Mouse (Mus musculus): ENCODE results near the gene Nr4a2. TPM values are rescaled to one million over a fixed set of nuclear protein-coding genes. Genes with fewer than 3 reads are reported as not detected.

The Nr4a2 gene
- 1 to 10 TPM; 1.8 to 2.3 TPM for total RNA-seq (2021)
- long read RNA-seq, experiment 1, partial matches to known transcripts, result 1 of 4 reads
- long read RNA-seq, experiment 1, other reads (novel, unspliced or antisense), result 0 of 4 reads
- long read RNA-seq, experiment 2, partial matches to known transcripts, result 1 of 1 reads
- long read RNA-seq, experiment 2, other reads (novel, unspliced or antisense), result 0 of 1 reads

- peak; percentile 90 for DNase-seq
Measured at GRCm38 (mm10) chr2:57123991-57124840, at the start of gene Nr4a2. Gene Nr4a2, minus strand, starts transcription at chr2:57124003.

- DNase-seq, result no peak
Measured at GRCm38 (mm10) chr2:57165416-57165815, 41.6 kb upstream of the Nr4a2 start.

- no peak for DNase-seq
Measured at GRCm38 (mm10) chr2:57156814-57157213, 33.0 kb upstream of the Nr4a2 start.

GRCm38 (mm10) chr2:57149796-57150195, 26.0 kb upstream of the Nr4a2 start:
- no peak for DNase-seq

GRCm38 (mm10) chr2:57148231-57148630, 24.4 kb upstream of the Nr4a2 start:
- no peak for DNase-seq

GRCm38 (mm10) chr2:57145646-57146421, 22.0 kb upstream of the Nr4a2 start:
- DNase-seq, result no peak

GRCm38 (mm10) chr2:57138594-57138993, 14.8 kb upstream of the Nr4a2 start:
- no peak for DNase-seq

GRCm38 (mm10) chr2:57127461-57127860, 3.7 kb upstream of the Nr4a2 start:
- no peak for DNase-seq

GRCm38 (mm10) chr2:57125891-57126290, 2.1 kb upstream of the Nr4a2 start:
- no peak for DNase-seq

- DNase-seq, result peak; percentile 53
Measured at GRCm38 (mm10) chr2:57122986-57123980, 520 bp downstream of the Nr4a2 start.

- no peak for DNase-seq
Measured at GRCm38 (mm10) chr2:57121110-57121509, 2.7 kb downstream of the Nr4a2 start.

GRCm38 (mm10) chr2:57117201-57117951, 6.4 kb downstream of the Nr4a2 start:
- peak; percentile 48 for DNase-seq

GRCm38 (mm10) chr2:57116366-57117200, 7.2 kb downstream of the Nr4a2 start:
- peak; percentile 72 for DNase-seq

GRCm38 (mm10) chr2:57115864-57116365, 7.9 kb downstream of the Nr4a2 start:
- DNase-seq, result peak; percentile 57

GRCm38 (mm10) chr2:57115181-57115863, 8.5 kb downstream of the Nr4a2 start:
- no peak for DNase-seq

- peak; percentile 50 for DNase-seq
Measured at GRCm38 (mm10) chr2:57114211-57115151, 9.3 kb downstream of the Nr4a2 start.

- DNase-seq, result no peak
Measured at GRCm38 (mm10) chr2:57113431-57113830, 10.4 kb downstream of the Nr4a2 start.

- no peak for DNase-seq
Measured at GRCm38 (mm10) chr2:57112949-57113348, 10.9 kb downstream of the Nr4a2 start.
